Mouse (Mus musculus): ENCODE data around the gene Ttc21a.
"Not testable (repeated sequence)": the region's sequence is repeated elsewhere in the genome, so short reads cannot be mapped to it uniquely, and the experiment has no call there.

The Ttc21a gene

DNA sequence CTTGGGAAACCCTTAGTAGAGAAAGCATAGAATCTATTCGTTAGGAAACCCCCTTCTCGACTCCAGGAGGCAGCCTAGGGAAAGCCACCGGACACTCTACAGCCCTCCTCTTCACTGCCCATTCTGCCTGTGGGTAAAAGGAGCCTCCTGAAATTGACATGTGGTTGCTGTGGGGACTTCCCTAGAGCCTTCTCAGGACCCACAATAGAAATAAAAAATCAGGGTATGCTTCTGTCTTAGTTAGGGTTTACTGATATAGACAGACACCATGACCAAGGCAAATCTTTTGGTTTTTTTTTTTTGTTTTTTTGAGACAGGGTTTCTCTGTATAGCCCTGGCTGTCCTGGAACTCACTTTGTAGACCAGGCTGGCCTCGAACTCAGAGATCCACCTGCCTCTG is 58.7 kb downstream of the Ttc21a start:
- DNase-seq (ENCODE audit: low read depth, low spot score) = no peak

DNA sequence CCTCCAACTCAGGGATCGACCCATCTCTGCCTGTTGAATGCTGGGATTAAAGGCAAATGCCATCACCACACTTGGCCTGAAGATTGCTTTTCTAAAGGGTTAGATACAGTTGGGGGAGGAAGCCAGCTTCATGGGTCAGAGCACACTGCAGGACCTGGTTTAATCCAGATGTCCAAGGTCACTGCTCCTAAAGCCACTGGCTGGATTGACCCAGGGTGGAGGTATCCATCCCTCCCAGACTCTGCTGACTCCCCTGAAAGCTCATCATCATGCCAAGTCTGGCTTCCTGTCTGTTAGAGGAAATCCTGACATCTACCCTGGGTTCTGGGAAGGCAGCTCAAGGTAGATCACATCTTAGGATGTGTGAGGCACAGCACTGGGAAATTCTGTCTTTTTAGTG is 61.4 kb downstream of the Ttc21a start:
- no peak for DNase-seq (ENCODE audit: low read depth, low spot score)

DNA sequence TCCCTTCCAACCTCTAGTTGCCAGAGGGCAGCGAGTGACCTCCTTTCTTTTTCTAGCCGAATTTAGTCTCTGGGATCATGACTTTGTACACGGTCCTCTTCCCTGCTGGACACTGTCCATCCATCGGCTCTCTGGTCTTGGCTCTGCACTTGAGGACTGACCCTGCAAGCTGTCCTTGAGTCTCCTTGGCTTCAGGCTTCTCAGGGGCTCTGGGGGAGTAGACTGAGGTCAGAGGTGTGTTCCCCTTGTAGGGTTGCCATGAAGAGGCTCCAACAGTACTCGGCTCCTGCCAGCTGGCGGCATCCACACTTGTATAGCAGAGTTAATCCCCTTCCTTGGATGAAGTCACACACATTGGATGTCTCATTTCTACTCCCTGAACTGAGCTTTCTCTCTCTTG is 62.2 kb downstream of the Ttc21a start:
- no peak for DNase-seq (ENCODE audit: low read depth, low spot score)

DNA sequence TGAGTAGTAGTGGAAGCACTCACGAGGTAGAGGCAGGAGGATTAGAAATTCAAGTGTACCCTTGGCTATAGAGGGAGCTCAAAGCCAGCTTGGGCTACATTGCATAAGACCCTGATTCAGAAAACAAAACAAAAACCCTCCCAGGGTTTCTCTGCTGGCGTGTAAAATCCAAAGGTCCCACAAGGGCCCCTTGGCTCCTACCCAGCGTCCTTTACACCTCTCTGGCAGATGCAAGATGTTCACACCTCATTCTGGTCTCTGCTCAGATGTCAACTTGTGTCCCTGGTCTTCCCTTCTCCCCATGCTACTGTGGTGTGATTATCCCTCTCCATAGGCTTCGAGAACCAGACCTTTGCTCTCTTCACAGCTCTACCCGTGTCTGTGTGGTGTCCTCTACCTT is 63.4 kb downstream of the Ttc21a start:
- DNase-seq (ENCODE audit: low read depth, low spot score) = no peak

DNA sequence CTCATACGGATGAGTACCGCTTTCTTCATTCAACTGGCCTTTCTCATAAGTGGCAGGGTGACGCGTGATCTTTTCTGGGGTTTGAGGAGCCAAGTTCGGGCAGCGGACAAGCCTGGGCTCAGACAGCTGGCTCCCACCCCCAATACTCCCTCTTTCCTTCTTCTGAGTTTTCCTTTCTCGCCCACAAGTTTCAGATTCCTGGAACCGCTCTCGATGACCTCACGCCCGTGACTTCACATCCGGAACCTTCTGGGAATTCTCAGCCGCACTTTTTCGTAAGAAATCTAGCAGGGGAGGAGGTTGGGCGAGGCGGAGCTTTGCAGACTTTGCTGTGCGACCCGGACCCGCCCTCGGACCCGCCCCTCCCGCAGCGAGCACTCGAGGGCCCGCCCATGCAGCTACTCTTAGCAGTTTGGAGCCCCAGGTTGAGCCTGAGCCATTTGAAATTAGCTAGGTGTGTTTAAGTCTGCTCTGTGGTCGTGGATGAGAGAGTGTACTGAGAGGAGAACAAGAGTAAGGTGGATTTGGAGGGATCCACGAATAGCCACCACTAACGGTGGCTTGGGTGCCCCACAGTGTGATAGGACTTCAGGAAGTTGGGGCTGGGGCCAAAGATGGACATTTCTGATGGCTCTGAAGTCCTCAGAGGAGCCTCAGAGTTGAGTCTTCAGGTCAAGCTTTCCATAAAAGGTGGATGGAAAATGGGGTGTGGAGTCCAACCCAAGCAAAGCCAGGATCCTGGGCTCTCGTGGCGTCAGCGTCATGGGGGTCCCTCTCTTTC is 64.7 kb downstream of the Ttc21a start:
- DNase-seq (ENCODE audit: low read depth, low spot score) = peak; percentile 88

DNA sequence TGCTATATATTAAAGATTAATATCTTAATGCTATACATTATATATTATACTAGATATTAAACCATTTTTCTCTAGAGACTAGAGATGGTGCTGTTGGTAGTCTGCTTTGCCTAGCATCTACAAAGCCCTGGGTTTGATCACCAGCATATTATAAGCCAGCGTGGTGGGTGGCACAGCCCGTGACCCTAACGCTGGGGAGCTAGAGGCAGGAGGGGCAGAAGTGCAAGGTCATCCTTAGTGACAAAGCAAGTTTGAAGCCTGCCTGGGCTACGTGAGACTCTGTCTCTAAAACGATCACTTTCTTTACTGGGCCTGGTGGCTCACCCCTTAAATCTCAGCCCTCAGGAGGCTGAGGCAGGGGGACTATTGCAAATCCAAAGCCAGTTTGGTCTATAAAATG is 65.5 kb downstream of the Ttc21a start:
- no peak for DNase-seq (ENCODE audit: low read depth, low spot score)

DNA sequence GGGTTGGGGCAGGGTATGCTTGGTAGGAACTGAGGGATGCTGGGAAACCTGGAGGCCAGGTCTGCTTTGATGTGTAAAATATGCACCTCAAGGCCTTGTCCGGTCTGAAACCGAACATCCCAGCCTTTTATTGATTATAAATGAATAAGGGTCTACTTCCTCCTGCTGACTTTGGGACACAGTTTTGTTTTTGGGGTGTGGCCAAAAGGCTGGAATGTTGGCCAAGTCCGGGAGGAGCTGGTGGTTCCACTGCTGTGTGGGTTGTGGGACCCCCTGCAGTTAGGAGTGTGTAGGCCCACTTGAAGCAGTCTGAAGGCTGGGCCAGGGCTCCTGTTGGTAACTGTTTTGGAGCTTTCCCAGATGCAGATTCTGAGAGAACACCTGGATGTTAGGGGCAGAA is 68.5 kb downstream of the Ttc21a start:
- DNase-seq (ENCODE audit: low read depth, low spot score) = no peak

DNA sequence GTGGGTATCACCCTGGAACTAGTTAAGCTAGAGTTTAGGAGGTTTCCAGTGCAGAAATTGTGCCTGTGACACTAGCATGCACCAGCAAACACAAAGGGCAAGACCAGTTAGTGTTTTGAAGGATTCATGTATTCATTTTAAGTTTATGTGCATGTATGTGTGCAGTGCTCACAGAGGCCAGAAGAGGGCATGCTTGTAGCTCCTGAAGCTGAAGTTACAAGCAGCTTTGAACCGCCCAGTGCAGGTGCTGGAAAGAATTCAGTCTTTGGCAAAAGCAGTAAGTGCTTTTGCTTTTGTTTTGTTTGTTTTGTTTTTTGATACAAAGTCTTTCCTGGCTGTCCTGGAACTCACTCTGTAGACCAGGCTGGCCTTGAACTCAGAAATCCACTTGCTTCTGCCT is 70.4 kb downstream of the Ttc21a start:
- DNase-seq (ENCODE audit: low read depth, low spot score) = no peak

DNA sequence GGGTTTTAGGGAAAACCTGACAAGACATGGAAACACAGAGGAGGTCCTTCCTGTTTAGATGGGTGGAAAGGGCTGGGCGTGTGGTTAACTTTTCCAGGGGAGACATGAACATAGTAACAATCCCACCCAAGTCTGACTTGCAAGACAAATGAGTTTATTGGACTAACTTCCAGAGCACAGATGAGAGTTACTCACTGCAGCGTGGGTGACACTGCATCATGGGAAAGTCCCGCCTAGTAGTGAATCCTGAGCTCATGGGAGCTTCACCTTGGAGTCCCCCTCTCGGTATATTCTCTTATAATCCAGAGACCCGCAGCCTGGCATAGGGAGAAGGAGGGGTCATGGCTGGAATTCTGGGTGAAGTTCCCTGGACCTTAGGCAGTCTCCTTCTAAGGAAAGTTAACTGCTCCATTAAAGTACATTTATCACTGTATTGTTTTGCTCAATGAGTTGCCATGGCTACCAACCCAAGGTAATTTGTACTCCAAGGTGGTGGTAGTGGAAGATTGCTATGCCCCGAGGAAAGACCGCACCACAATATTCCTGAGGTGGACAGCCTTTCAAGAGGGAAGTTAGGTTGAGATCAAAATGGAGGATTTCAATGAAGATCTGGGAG is 71.9 kb downstream of the Ttc21a start:
- no peak for DNase-seq (ENCODE audit: low read depth, low spot score)

DNA sequence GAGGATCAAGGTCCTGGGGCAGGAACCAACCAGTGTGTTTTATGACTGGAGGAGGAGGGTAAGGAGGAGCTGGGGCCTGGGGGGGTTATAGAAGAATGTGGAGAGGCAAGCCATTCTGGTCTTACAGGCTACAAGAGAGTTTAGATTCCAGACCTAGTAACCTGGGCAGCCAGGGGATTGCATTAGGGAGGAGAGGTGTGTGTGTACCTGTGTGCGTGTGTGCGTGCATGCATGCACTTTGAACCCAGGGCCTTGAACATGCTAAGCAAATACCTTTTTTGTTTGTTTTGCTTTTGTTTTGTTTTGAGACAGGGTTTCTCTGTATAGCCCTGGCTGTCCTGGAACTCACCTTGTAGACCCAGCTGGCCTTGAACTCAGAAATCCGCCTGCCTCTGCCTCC is 72.5 kb downstream of the Ttc21a start:
- DNase-seq (ENCODE audit: low read depth, low spot score) = no peak

DNA sequence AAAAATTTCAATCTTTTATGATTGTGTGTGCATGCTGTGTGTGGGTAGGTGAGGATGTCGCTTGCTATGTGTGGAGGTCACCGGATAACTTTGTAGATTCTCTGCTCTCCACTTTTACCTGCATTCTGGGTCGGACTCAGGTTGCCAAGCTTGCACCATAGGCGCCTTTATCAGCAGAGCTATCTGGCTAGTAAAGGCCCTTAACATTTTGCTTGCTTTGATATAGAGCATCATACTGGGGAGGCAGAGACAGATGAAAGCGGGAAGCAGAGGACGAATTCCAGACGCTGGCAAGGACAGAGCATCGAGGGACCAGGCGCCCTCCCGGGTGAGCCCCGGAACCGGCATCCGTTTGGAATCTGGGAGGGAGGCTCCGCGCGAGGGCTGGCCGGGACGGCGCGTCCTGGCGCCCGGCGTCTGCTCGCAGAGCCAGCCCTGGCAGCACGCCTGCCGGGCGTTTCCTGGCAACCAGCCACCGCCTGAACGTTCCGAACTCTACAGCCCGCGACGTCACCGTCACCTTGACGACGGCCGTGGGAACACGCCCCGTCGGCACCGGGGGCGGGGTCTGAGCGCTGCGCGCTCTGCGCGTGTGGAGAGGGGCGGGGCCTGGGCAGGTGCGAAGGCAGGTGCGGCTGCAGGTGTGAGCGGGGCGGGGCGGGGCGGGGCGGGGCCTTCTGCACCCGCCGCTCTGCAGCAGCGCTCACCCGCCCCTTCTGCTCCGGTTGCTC is 73.5 kb downstream of the Ttc21a start:
- peak; percentile 85 for DNase-seq (ENCODE audit: low read depth, low spot score)

DNA sequence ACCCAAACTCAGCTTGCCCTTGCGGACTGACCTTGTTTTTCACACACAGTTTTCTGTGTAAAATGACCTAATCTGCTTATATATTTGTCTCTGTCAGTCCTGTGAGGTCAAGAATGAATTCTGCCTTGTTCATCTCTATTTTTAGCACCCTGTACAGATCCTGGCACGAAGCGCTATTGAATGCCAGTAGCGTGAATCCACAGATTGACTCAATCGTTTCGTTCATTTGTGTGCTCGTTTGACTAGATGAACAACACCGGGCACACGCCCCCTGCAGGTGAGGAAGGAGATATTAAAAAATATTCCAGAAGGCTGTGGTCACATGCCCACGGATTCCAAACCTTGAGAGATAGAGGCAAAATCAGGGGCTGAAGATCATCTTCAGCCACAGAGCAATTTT is 74.1 kb downstream of the Ttc21a start:
- peak; percentile 97 for DNase-seq (ENCODE audit: low read depth, low spot score)

DNA sequence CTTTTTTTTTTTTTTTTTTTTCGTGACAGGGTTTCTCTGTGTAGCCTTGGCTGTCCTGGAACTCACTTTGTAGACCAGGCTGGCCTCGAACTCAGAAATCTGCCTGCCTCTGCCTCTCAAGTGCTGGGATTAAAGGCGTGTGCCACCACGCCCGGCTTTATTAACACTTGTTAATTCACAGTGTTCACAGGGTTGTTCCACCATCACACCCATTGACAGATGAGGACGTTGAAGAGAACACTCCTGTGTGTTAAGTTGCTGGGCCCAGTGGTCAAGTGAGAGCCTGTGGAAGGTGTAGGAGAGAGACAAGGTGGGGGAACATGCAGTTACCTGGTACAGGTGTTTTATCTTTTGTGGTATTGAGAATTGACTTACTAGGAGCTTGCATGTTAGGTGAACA is 74.8 kb downstream of the Ttc21a start:
- DNase-seq (ENCODE audit: low read depth, low spot score) = not testable (repeated sequence)

DNA sequence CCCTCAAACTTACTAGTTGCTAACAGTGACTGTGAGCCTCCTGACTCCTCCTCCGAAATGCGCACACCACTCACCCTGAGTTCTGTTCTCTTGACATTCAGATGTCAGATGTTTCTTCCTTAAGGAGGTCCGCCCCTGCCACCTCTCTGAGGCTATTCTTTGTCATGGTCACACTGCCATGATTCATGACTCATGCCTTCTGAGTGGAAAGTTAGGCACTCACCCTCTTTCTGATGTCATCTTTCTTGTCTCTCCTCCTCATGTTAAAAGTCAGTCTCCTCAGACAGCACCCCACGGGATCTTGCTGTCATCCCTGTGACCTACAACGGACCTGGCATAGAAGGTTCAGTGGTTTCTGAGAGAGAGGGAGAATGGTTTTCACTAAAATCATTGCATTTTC is 75.4 kb downstream of the Ttc21a start:
- peak; percentile 68 for DNase-seq (ENCODE audit: low read depth, low spot score)

DNA sequence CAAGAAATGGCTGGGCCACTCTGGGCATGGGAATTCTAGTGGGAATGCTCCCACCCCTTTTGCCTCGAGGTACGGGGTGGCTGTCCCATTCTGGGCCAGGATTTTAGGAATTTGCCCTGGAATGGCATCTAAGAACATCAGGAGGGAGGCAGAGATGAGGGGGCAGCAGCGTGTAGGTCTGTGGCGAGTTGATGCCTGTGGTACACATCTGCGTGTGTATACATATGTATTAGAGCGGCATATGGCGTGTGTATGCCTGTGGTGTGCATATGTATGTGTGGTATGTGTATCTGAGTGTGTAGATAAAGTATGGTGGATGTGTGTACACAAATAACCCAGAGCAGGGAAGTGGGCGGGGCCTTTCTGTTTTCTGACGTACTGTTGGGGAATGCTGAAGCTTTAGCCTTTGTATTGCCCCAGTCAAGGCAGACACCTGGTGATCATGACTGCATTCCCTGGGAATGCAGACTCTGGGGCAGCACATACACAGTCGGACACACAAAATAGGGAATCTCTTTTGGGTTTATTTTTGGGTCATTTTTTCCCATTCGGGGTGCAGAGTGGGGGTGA is 75.9 kb downstream of the Ttc21a start:
- peak; percentile 82 for DNase-seq (ENCODE audit: low read depth, low spot score)

DNA sequence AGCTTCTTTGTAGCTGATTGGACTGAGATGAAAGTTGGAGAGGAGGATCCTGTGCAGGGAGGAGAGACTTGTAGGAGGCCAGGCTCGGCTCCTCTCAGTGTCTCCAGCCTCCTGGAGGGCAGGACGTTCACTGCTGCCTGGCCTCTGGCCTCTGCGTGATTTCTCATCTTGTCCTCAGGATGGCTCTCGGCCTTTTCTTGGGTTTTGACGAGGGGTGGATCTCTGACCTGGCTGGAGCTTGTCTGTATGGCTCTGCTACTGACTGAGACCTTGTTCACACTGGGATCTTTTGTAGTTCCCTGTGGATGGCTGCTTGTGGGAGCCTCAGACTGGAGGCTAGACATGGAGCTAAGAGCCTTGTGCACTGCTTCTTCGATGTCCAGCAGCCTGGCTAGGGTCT is 77.4 kb downstream of the Ttc21a start:
- no peak for DNase-seq (ENCODE audit: low read depth, low spot score)

DNA sequence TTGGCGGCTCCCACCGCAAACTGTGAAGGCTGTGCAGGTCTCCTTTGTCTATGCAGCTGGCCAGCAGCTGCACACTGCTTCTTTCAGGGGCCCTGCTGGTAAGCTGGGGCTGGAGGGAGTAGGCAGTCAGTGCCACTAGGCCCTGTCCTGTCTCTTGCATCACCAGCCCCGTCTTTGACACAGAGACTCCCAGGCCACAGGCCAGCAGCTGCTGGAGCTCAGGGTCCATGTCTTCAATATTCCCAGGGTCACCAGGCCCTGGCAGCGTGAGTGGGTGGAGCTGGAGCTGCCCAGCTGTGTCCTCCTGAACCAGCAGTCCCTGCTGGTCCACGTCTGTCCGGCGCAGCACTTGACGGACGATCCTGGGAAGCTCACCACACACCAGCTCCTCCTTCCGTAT is 79.5 kb downstream of the Ttc21a start:
- DNase-seq (ENCODE audit: low read depth, low spot score) = no peak
